Mouse (Mus musculus) B cell, adult 62 days (primary cell): Measurements from ENCODE around the gene E330017A01Rik. TPM values are rescaled to one million over a fixed set of nuclear protein-coding genes. Genes with fewer than 3 reads are reported as not detected.

Source experiments
- total RNA-seq: library from RNA; stranded (reverse); gene quantifications from 4 replicates; pipeline ENCODE4 v1.2.4, GENCODE M21; 2023

Gene E330017A01Rik
- not detected in 4 replicates for total RNA-seq

GRCm38 (mm10) chr16:58638689-58639175, at the start of gene E330017A01Rik:
Gene E330017A01Rik (minus strand): TSS chr16:58638739.

GRCm38 (mm10) chr16:58669917-58670630, 31.5 kb upstream of the E330017A01Rik start, which contains the start of gene Cpox:
Gene Cpox (plus strand): TSS chr16:58670292.

GRCm38 (mm10) chr16:58616878-58617277, 21.7 kb downstream of the E330017A01Rik start, which contains the start of gene Gm813:
Gene Gm813 (minus strand): TSS chr16:58616978.

Other genes with a start within 250 kb of the E330017A01Rik start
- gene Dcbld2, start 230.3 kb downstream of the E330017A01Rik start, total RNA-seq = 0.56 to 2.0 TPM (median 1.1 TPM) in 4 replicates
- gene St3gal6, start 114.5 kb downstream of the E330017A01Rik start, total RNA-seq = 66.2 to 83.4 TPM (median 78.8 TPM) in 4 replicates
- gene Gm813, start 21.8 kb downstream of the E330017A01Rik start, total RNA-seq = not detected in 4 replicates
- gene Cpox, start 31.6 kb upstream of the E330017A01Rik start, total RNA-seq = 10.0 to 14.5 TPM (median 10.5 TPM) in 4 replicates
- not detected in 4 replicates for gene Gpr15, start 80.3 kb upstream of the E330017A01Rik start, total RNA-seq
- gene Cldnd1, start 89.2 kb upstream of the E330017A01Rik start, total RNA-seq = 45.9 to 60.8 TPM (median 51.7 TPM) in 4 replicates
- gene Olfr172, start 124.4 kb upstream of the E330017A01Rik start, total RNA-seq = not detected in 4 replicates
- not detected in 4 replicates for gene Olfr173, start 161.5 kb upstream of the E330017A01Rik start, total RNA-seq
- gene Olfr175-ps1, start 188.0 kb upstream of the E330017A01Rik start, total RNA-seq = not detected in 4 replicates
- gene Olfr177, start 236.0 kb upstream of the E330017A01Rik start, total RNA-seq = not detected in 4 replicates